Mouse (Mus musculus) liver, adult 2 months (tissue): ENCODE data around the gene 2610044O15Rik8. TPM values are rescaled to one million over a fixed set of nuclear protein-coding genes. Genes with fewer than 3 reads are reported as not detected.
"Not testable (repeated sequence)": the region's sequence is repeated elsewhere in the genome, so short reads cannot be mapped to it uniquely, and the experiment has no call there.

Source experiments
- DNase-seq: peaks from one replicate; pipeline ENCODE4 v3.0.0-alpha.2; 2011; ENCODE audit warnings: low read depth, low spot score; ENCODE audit errors: extremely low read depth
- H3K27ac ChIP-seq: fragments of 200-500 bp; replicated peaks from 2 replicates; pipeline ENCODE4 v1.5.1; 2012; ENCODE audit warnings: low read depth, mild to moderate bottlenecking, control low read depth, inconsistent platforms, low read length; ENCODE audit not compliant: insufficient read depth
- H3K27me3 ChIP-seq: fragments of 200-500 bp; 2 replicates; pipeline ENCODE4 v1.6.1; 2012; ENCODE audit warnings: mild to moderate bottlenecking, moderate library complexity, low read length, inconsistent platforms; ENCODE audit not compliant: control insufficient read depth, insufficient read depth
- H3K36me3 ChIP-seq: fragments of 200-500 bp; 2 replicates; pipeline ENCODE4 v1.6.1; 2012; ENCODE audit warnings: low read length, inconsistent platforms; ENCODE audit not compliant: control insufficient read depth, insufficient read depth
- H3K4me1 ChIP-seq: fragments of 200-500 bp; 2 replicates; pipeline ENCODE4 v1.6.1; 2011; ENCODE audit warnings: low read length; ENCODE audit not compliant: control insufficient read depth, insufficient read depth
- H3K4me3 ChIP-seq: fragments of 200-500 bp; 2 replicates; pipeline ENCODE4 v1.5.1; 2011; ENCODE audit warnings: low read depth, mild to moderate bottlenecking, control low read depth, low read length, moderate library complexity; ENCODE audit not compliant: insufficient read depth
- H3K79me2 ChIP-seq: fragments of 200-500 bp; 2 replicates; pipeline ENCODE4 v1.6.1; 2012; ENCODE audit warnings: inconsistent platforms, mild to moderate bottlenecking, low read length, moderate library complexity; ENCODE audit not compliant: control insufficient read depth, insufficient read depth
- H3K9ac ChIP-seq: fragments of 200-500 bp; 2 replicates; pipeline ENCODE4 v1.6.1; 2012; ENCODE audit warnings: low read depth, mild to moderate bottlenecking, control low read depth, inconsistent platforms, low read length
- CTCF ChIP-seq: fragments of 200-500 bp; IDR thresholded peaks from 2 replicates; pipeline ENCODE4 v1.5.1; 2011; ENCODE audit warnings: low read depth, low read length, control low read depth
- POLR2A ChIP-seq: fragments of 200-500 bp; IDR thresholded peaks from 2 replicates; pipeline ENCODE4 v1.6.1; 2011; ENCODE audit warnings: low read length, control low read depth; ENCODE audit not compliant: insufficient read depth; ENCODE audit errors: extremely low read depth
- WGBS: fragments of 180-500 bp; shearing (Covaris S2); methylation state at CpG from one replicate; pipeline ENCODE4 v1.1.7; 2018; 5-methylcytosine and 5-hydroxymethylcytosine counted together
- polyA plus RNA-seq: library from polyadenylated mRNA; depleted of rRNA; stranded (reverse); fragments of >200 nt; gene quantifications from 2 replicates; pipeline ENCODE4 v1.2.3, GENCODE M21; 2012; rRNA removed
- total RNA-seq: library from RNA; depleted of rRNA; stranded (reverse); fragments of >200 nt; gene quantifications from 2 replicates; pipeline ENCODE4 v1.2.3, GENCODE M21; 2014; rRNA removed

The 2610044O15Rik8 gene
- total RNA-seq (6.6 and 7.7 TPM in 2 replicates), polyA plus RNA-seq (0.86 and 0.97 TPM in 2 replicates)

DNA sequence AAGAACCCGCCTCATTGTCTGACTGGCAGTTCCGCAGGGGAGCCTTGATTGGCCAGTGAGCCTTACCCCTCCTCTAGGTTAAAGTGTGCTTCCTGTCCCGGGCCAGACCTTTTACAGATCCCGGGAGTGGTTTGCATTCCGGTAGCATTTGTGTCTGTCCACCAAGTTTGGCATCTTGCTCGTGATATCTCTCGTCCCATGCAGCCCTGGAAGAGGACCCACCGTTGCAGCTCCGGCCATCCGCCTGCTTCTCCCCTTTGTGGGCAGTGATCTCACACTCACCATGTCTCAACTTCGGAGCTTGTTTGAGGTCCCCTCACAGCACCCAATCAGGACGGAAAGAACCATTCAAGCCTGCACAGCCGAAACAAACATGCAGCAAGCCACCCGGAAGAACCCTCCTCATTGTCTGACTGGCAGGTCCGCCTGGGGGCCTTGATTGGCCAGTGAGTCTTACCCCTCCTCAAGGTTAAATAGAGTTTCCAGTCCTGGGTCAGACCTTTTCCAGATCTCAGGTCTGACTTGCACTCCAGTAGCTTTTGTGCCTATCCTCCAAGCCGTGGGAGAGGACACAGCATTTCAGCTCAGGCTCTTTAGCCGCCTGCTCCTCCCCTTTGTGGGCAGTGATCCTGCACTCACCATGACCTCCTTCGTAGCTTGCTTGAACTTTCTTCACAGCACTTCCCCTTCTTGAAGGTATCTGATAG, at the start of gene 2610044O15Rik8:
Gene 2610044O15Rik8, minus strand, starts transcription at position 380 of the 707 bp plus-strand sequence.
- DNase-seq = peak; percentile 90
- TF ChIP-seq POLR2A (peak; percentile 36; the same call in 1 of the 2 replicates), CTCF (no peak)
- peak within 1 kb of the TSS; percentile 73 for H3K4me3 ChIP-seq
- 3% methylated on average over 18 of the region's 18 CpGs for WGBS
- H3K4me1 ChIP-seq = peaks cover 2% of the 10 kb centered on the region; the same call in 1 of the 2 replicates
- H3K79me2 ChIP-seq = peaks cover 4% of the 10 kb centered on the region; the same call in 1 of the 2 replicates
- H3K27me3 ChIP-seq = no peaks in the 10 kb centered on the region
- H3K9ac ChIP-seq = peak within 1 kb of the TSS; percentile 73
- H3K27ac ChIP-seq = peak within 1 kb of the TSS; percentile 87
- no peaks in the 10 kb centered on the region for H3K36me3 ChIP-seq

GRCm38 (mm10) chr8:129265918-129266317, 31.7 kb upstream of the 2610044O15Rik8 start:
- no peak overlapping the region for H3K9ac ChIP-seq
- WGBS = 26% methylated on average over 1 of the region's 1 CpGs
- no peak overlapping the region for H3K27ac ChIP-seq
- no peaks in the 10 kb centered on the region; the same call in none of the 2 replicates for H3K36me3 ChIP-seq
- H3K4me3 ChIP-seq = no peak overlapping the region
- no peak for TF ChIP-seq POLR2A
- no peak for TF ChIP-seq CTCF
- H3K79me2 ChIP-seq = no peaks in the 10 kb centered on the region
- peak; percentile 1 for DNase-seq
- H3K27me3 ChIP-seq = no peaks in the 10 kb centered on the region
- no peaks in the 10 kb centered on the region; the same call in 1 of the 2 replicates for H3K4me1 ChIP-seq

DNA sequence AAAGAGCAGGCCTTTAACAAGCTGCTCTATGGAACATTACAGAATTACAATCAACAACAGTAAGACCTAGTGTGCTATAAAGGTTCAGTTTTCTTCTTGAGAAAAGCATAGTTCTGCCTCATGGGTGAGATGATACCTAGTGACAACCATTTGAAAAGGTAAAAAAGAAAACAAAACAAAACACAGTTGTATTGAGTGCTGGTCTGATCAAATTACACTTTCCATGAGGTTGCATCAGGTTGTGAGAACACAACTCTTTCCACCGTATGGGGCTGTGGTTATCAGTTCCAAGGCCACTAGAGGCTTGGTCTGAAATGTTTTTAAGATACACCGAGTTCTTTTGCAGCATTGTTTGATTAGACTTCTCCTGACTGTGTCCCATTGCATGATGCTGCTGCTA, 30.1 kb upstream of the 2610044O15Rik8 start:
- Histone ChIP-seq H3K36me3 (no peaks in the 10 kb centered on the region; the same call in 1 of the 2 replicates), H3K27ac (no peak overlapping the region), H3K4me1 (no peaks in the 10 kb centered on the region; the same call in 1 of the 2 replicates), H3K27me3 (no peaks in the 10 kb centered on the region), H3K4me3 (no peak overlapping the region), H3K79me2 (no peaks in the 10 kb centered on the region), H3K9ac (no peak overlapping the region)
- peak; percentile 1 for DNase-seq
- 53% methylated on average over 2 of the region's 2 CpGs for WGBS
- no peak for TF ChIP-seq POLR2A
- TF ChIP-seq CTCF = no peak

GRCm38 (mm10) chr8:129263211-129263927, 29.2 kb upstream of the 2610044O15Rik8 start:
- peak; percentile 71 for DNase-seq
- under 1% methylated on average over 24 of the region's 24 CpGs for WGBS

DNA sequence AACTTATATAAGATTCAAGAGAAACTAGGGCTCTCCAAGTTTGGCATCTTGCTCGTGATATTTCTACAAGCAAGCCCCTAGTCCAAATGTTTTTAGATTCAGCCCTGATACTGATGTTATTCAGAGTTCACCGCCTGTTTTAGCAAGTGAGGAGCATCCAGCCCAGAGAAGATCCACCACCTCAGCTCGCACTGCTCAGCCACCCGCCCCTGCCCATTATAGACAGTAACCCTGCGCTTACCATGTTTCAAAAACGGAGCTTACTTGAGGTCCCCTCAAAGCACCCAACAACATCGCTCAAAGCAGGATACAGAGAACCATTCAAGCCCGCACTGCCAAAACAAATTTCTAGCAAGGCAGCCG, 561 bp downstream of the 2610044O15Rik8 start:
- Histone ChIP-seq H3K4me3 (peak overlapping the region; percentile 73), H3K27ac (peak overlapping the region; percentile 6), H3K27me3 (no peaks in the 10 kb centered on the region), H3K36me3 (no peaks in the 10 kb centered on the region), H3K9ac (peak overlapping the region; percentile 50), H3K79me2 (peaks cover 6% of the 10 kb centered on the region; the same call in 1 of the 2 replicates), H3K4me1 (peaks cover 2% of the 10 kb centered on the region; the same call in 1 of the 2 replicates)
- no peak for DNase-seq
- WGBS = 2% methylated on average over 9 of the region's 9 CpGs
- TF ChIP-seq CTCF (no peak), POLR2A (no peak)

More at GRCm38 (mm10) chr8:129263211-129263927, 29.2 kb upstream of the 2610044O15Rik8 start:
- not testable (repeated sequence) for H3K4me1 ChIP-seq, H3K79me2 ChIP-seq, H3K27me3 ChIP-seq, H3K36me3 ChIP-seq
- Histone ChIP-seq H3K27ac (0 out of 2 replicates have a peak overlapping the region, but pooled peaks have one; percentile 22), H3K4me3 (peak overlapping the region; percentile 77), H3K9ac (peak overlapping the region; percentile 63; the same call in 1 of the 2 replicates)

Other genes starting within 250 kb of the 2610044O15Rik8 start
- not detected in 2 replicates for gene Ccdc7a, start 168.9 kb downstream of the 2610044O15Rik8 start, total RNA-seq
- gene Ccdc7a, start 168.9 kb downstream of the 2610044O15Rik8 start, polyA plus RNA-seq = not detected in 2 replicates
- not detected in 2 replicates for gene Ccdc7b, start 167.3 kb downstream of the 2610044O15Rik8 start, total RNA-seq
- gene Ccdc7b, start 167.3 kb downstream of the 2610044O15Rik8 start, polyA plus RNA-seq = not detected in 2 replicates
- gene Gm10999, start 102.7 kb downstream of the 2610044O15Rik8 start, total RNA-seq = not detected in 2 replicates
- not detected in 2 replicates for gene Gm10999, start 102.7 kb downstream of the 2610044O15Rik8 start, polyA plus RNA-seq